Mouse (Mus musculus): ENCODE measurements around the gene March9. TPM values are rescaled to one million over a fixed set of nuclear protein-coding genes. Genes with fewer than 3 reads are reported as not detected.

March9 gene
- polyA plus RNA-seq, 1 experiment from 2014 or later: 0.07 TPM

DNA sequence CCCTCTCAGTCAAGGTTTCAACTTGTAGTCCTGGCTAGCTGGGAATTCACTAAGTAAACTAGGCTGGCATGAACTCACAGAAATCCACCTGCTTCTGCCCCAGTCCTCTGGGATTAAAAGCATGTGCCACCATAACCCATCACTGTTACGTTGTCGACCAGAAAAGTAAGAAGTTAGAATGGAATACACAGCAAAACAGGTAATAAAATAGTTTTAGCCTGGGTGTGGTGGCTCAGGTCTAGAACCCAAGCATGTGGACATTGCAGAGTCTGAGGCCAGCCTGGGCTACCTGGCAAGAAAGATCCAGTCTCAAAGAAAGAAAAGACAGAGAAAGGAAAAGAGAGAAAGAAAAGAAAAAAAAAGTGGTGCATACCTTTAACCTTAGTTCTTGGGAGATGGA is 1.5 kb upstream of the March9 start:
- ATAC-seq (ENCODE audit: low read depth) (no peak), DNase-seq (no peak)
- WGBS (ENCODE audit: insufficient replicate concordance): 64% methylated on average over 2 of the region's 2 CpGs
- Histone ChIP-seq H3K36me3 (peaks cover 21% of the 10 kb centered on the region), H3K27ac (no peak overlapping the region), H3K27me3 (peaks cover 62% of the 10 kb centered on the region), H3K4me2 (no peak overlapping the region), H3K4me1 (replicated peaks) (peaks cover 63% of the 10 kb centered on the region), H3K4me3 (replicated peaks) (no peak overlapping the region), H3K9me3 (replicated peaks) (no peaks in the 10 kb centered on the region), H3K9ac (no peak overlapping the region)

- no peak for ATAC-seq (ENCODE audit: low read depth)
- H3K27ac ChIP-seq: no peak overlapping the region
- no peak for DNase-seq
- 48% methylated on average over 5 of the region's 5 CpGs for WGBS (ENCODE audit: insufficient replicate concordance)
- H3K4me2 ChIP-seq: no peak overlapping the region
- H3K4me3 ChIP-seq (replicated peaks): no peak overlapping the region
- peaks cover 66% of the 10 kb centered on the region for H3K27me3 ChIP-seq
- H3K36me3 ChIP-seq: peaks cover 17% of the 10 kb centered on the region
- H3K9ac ChIP-seq: no peak overlapping the region
- H3K4me1 ChIP-seq (replicated peaks): peaks cover 59% of the 10 kb centered on the region
- no peaks in the 10 kb centered on the region for H3K9me3 ChIP-seq (replicated peaks)
Measured at GRCm38 (mm10) chr10:127061085-127061484, 1.1 kb upstream of the March9 start.

GRCm38 (mm10) chr10:127059174-127059967 is 613 bp downstream of the March9 start:
- ATAC-seq (ENCODE audit: low read depth) (no peak), DNase-seq (no peak)
- Histone ChIP-seq H3K9me3 (replicated peaks) (no peaks in the 10 kb centered on the region), H3K4me1 (replicated peaks) (peaks cover 42% of the 10 kb centered on the region), H3K9ac (peak overlapping the region; percentile 63), H3K36me3 (no peaks in the 10 kb centered on the region; the same call in 1 of the 2 replicates), H3K4me2 (peak overlapping the region; percentile 89), H3K27me3 (peaks cover 83% of the 10 kb centered on the region), H3K4me3 (replicated peaks) (peak overlapping the region; percentile 67), H3K27ac (no peak overlapping the region)
- WGBS (ENCODE audit: insufficient replicate concordance): 2% methylated on average over 55 of the region's 92 CpGs

- ATAC-seq (ENCODE audit: low read depth): no peak
- WGBS (ENCODE audit: insufficient replicate concordance): 12% methylated on average over 8 of the region's 8 CpGs
- Histone ChIP-seq H3K36me3 (no peaks in the 10 kb centered on the region), H3K4me2 (peak overlapping the region; percentile 89), H3K27me3 (peaks cover 90% of the 10 kb centered on the region), H3K9me3 (replicated peaks) (no peaks in the 10 kb centered on the region), H3K4me3 (replicated peaks) (peak overlapping the region; percentile 67), H3K27ac (no peak overlapping the region), H3K9ac (no peak overlapping the region), H3K4me1 (replicated peaks) (peaks cover 36% of the 10 kb centered on the region)
- no peak for DNase-seq
Measured at GRCm38 (mm10) chr10:127058708-127059107, 1.3 kb downstream of the March9 start.

DNA sequence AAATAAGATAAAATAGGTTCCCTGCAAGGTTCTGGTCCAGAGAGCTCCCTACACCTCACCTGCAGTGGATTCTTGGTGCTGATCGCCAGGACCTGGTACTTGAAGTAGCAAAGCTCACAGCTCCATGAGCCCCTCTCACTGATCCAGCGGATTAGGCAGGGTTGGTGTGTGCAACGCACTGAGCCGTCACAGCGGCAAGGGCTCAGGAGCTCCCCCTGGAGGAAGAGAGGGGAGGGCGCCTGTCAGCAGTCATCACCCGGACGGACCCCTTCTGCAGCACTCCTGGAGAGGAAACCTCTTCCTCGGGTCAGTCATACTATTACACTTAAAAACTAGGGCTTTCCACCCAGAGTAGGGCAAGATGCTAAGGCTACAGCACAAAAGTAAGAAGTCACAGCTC is 1.8 kb downstream of the March9 start:
- peaks cover 32% of the 10 kb centered on the region for H3K4me1 ChIP-seq (replicated peaks)
- no peaks in the 10 kb centered on the region for H3K36me3 ChIP-seq
- no peak overlapping the region for H3K27ac ChIP-seq
- no peaks in the 10 kb centered on the region for H3K9me3 ChIP-seq (replicated peaks)
- ATAC-seq (ENCODE audit: low read depth): no peak
- no peak overlapping the region for H3K9ac ChIP-seq
- DNase-seq: peak; percentile 64
- H3K4me3 ChIP-seq (replicated peaks): 0 out of 2 replicates have a peak overlapping the region, but pooled peaks have one; percentile 67
- peaks cover 95% of the 10 kb centered on the region for H3K27me3 ChIP-seq
- 2% methylated on average over 9 of the region's 9 CpGs for WGBS (ENCODE audit: insufficient replicate concordance)
- H3K4me2 ChIP-seq: 0 out of 2 replicates have a peak overlapping the region, but pooled peaks have one; percentile 89

DNA sequence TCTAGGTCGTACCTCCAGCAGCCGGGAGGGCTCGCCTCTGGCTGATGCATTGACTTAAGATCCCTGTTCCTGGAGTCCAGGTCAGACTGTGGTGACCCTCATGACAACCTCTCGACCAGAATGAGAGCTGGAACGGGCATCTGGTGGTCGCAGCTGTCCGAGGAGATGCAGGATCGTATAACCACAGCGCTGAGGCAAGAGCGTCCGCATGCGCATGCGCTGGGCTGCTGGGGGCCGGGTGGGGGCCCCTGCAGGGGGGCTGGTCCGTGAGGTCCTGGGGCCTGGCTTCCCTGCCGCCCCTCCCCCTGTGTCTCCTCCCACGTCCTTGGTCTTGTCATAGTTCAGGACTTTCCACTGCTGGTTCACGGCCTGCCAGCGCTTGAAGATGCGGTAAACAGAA is 3.5 kb downstream of the March9 start:
- H3K27me3 ChIP-seq: peaks cover 99% of the 10 kb centered on the region
- ATAC-seq (ENCODE audit: low read depth) (no peak), DNase-seq (no peak)
- no peaks in the 10 kb centered on the region for H3K36me3 ChIP-seq
- no peak overlapping the region for H3K9ac ChIP-seq
- no peak overlapping the region for H3K4me3 ChIP-seq (replicated peaks)
- no peak overlapping the region for H3K4me2 ChIP-seq
- H3K4me1 ChIP-seq (replicated peaks): peaks cover 23% of the 10 kb centered on the region
- 73% methylated on average over 20 of the region's 20 CpGs for whole genome bisulfite sequencing (ENCODE audit: insufficient replicate concordance)
- H3K27ac ChIP-seq: no peak overlapping the region
- H3K9me3 ChIP-seq (replicated peaks): no peaks in the 10 kb centered on the region

DNA sequence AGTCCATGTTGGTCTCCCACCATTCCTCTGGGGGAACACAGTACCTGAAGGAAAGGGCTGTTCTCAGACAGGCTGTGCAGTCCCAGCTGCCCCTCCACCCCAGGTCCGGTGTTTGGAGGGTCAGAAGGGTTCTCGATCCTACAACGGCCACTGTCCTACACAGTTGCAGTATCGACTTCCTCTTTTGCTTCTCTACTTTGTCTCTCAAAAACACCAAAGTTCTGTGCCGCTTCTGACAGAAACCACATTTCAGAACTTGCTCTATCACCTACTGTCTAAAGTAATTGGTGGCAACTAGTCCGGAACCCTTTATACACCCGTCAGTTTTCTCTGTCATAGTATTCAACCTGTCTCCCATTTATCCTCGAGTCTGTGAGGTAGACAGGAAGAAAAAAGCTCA is 4.6 kb downstream of the March9 start:
- DNase-seq (no peak), ATAC-seq (ENCODE audit: low read depth) (no peak)
- 40% methylated on average over 8 of the region's 8 CpGs for WGBS (ENCODE audit: insufficient replicate concordance)
- Histone ChIP-seq H3K27ac (no peak overlapping the region), H3K27me3 (peaks cover 99% of the 10 kb centered on the region), H3K4me2 (no peak overlapping the region), H3K9me3 (replicated peaks) (no peaks in the 10 kb centered on the region), H3K36me3 (no peaks in the 10 kb centered on the region), H3K4me1 (replicated peaks) (peaks cover 20% of the 10 kb centered on the region), H3K9ac (no peak overlapping the region), H3K4me3 (replicated peaks) (no peak overlapping the region)

- H3K27me3 ChIP-seq: peaks cover 99% of the 10 kb centered on the region
- WGBS (ENCODE audit: insufficient replicate concordance): 45% methylated on average over 4 of the region's 4 CpGs
- H3K4me3 ChIP-seq (replicated peaks): no peak overlapping the region
- no peaks in the 10 kb centered on the region for H3K9me3 ChIP-seq (replicated peaks)
- H3K4me2 ChIP-seq: no peak overlapping the region
- ATAC-seq (ENCODE audit: low read depth) (no peak), DNase-seq (no peak)
- H3K9ac ChIP-seq: no peak overlapping the region
- no peaks in the 10 kb centered on the region for H3K36me3 ChIP-seq
- H3K27ac ChIP-seq: no peak overlapping the region
- peaks cover 17% of the 10 kb centered on the region for H3K4me1 ChIP-seq (replicated peaks)
Measured at GRCm38 (mm10) chr10:127054646-127055045, 5.3 kb downstream of the March9 start.

DNA sequence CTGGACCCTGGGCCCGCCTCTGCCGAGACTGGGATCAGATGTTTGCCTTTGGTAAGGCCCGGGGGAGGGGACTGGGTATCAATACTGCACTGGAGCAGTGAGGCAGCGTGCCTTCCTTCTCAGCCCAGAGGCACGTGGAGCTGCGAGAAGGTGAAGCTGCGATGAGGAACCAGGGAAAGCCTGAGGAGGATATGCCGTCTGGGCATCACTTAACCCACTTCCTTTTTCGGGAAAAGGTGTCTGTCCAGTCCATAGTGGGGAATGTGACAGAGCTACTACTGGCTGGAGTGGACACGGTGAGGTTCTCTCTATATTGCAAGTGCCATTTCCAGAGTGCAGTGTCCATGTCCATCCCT is 9.9 kb downstream of the March9 start:
- WGBS (ENCODE audit: insufficient replicate concordance): 9% methylated on average over 10 of the region's 10 CpGs
- H3K4me3 ChIP-seq (replicated peaks): no peak overlapping the region
- no peak overlapping the region for H3K27ac ChIP-seq
- DNase-seq (no peak), ATAC-seq (ENCODE audit: low read depth) (peak; percentile 16; the same call in 1 of the 2 replicates)
- H3K4me1 ChIP-seq (replicated peaks): peaks cover 10% of the 10 kb centered on the region
- peaks cover 78% of the 10 kb centered on the region for H3K27me3 ChIP-seq
- H3K36me3 ChIP-seq: peaks cover 5% of the 10 kb centered on the region
- no peak overlapping the region for H3K9ac ChIP-seq
- H3K9me3 ChIP-seq (replicated peaks): no peaks in the 10 kb centered on the region
- no peak overlapping the region for H3K4me2 ChIP-seq

- H3K9ac ChIP-seq: no peak overlapping the region
- ATAC-seq (ENCODE audit: low read depth): peak; percentile 27; the same call in 1 of the 2 replicates
Measured at GRCm38 (mm10) chr10:127049395-127050118, 10.4 kb downstream of the March9 start.

GRCm38 (mm10) chr10:127048608-127049394 is 11.2 kb downstream of the March9 start:
- Histone ChIP-seq H3K4me1 (replicated peaks) (peaks cover 10% of the 10 kb centered on the region), H3K36me3 (peaks cover 15% of the 10 kb centered on the region), H3K9ac (no peak overlapping the region), H3K27me3 (peaks cover 65% of the 10 kb centered on the region), H3K4me2 (peak overlapping the region; percentile 26; the same call in 1 of the 2 replicates), H3K9me3 (replicated peaks) (no peaks in the 10 kb centered on the region), H3K4me3 (replicated peaks) (peak overlapping the region; percentile 18; the same call in 1 of the 2 replicates), H3K27ac (no peak overlapping the region)
- DNase-seq (no peak), ATAC-seq (ENCODE audit: low read depth) (no peak)
- WGBS (ENCODE audit: insufficient replicate concordance): 8% methylated on average over 35 of the region's 35 CpGs

More at GRCm38 (mm10) chr10:127049395-127050118, 10.4 kb downstream of the March9 start:
- H3K9me3 ChIP-seq (replicated peaks): no peaks in the 10 kb centered on the region
- peak overlapping the region; percentile 18 for H3K4me3 ChIP-seq (replicated peaks)
- 4% methylated on average over 29 of the region's 29 CpGs for WGBS (ENCODE audit: insufficient replicate concordance)
- peaks cover 10% of the 10 kb centered on the region for H3K4me1 ChIP-seq (replicated peaks)
- peaks cover 73% of the 10 kb centered on the region for H3K27me3 ChIP-seq
- H3K27ac ChIP-seq: no peak overlapping the region
- DNase-seq: no peak
- H3K36me3 ChIP-seq: peaks cover 11% of the 10 kb centered on the region
- peak overlapping the region; percentile 26 for H3K4me2 ChIP-seq

All from liver, embryonic 13.5 days (tissue).